Mouse (Mus musculus): ENCODE measurements around the gene Dhx34.
A peak's percentile ranks its signal among the peaks of the same experiment; 100 is the strongest.

Dhx34 gene

GRCm38 (mm10) chr7:16208781-16209665 lies 12.8 kb downstream of the Dhx34 start:
- DNase-seq (ENCODE audit: low spot score), result no peak

GRCm38 (mm10) chr7:16207496-16207895 lies 14.3 kb downstream of the Dhx34 start:
- DNase-seq (ENCODE audit: low spot score), result no peak

DNA sequence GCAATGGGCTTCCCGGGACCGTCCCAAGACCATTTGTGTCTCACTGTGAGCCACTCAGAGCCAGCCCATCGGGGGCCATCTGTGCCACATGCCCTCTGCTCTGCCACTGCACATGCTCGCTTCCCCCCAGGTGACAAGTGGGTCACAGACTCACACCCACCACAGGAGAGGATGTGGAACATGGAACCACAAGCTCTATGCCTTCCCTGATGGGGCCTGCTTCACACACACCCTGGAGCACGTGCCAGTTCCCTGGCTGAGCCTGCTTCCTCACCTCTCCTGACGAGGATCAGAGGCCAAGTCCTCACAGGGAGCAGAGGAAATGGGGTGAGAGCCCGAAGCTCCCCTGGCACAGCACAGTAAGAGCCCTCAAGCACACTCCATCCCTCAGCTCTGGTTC lies 14.8 kb downstream of the Dhx34 start:
- DNase-seq (ENCODE audit: low spot score), result no peak

DNA sequence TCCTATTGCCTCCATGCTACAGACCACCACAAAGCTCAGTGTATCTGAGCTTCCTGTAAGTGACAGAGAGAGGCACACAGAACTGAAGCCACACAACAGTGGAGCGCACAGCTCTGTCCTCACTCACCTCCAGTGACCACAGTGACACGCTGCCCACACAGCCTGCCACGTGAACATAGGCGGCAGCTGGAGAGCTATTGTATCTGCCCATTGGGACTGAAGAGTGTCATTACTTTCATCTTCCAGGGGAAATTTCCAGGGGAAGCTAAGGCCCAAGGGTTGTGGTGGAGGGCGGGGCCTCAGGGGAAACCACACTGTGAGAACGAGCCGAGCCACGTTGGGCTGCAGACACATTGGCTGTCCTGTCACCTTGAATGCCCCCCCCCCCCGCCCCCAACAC lies 17.0 kb downstream of the Dhx34 start:
- no peak for DNase-seq (ENCODE audit: low spot score)

- no peak for DNase-seq (ENCODE audit: low spot score)
Observed at GRCm38 (mm10) chr7:16203505-16203903, 18.3 kb downstream of the Dhx34 start.

- DNase-seq (ENCODE audit: low spot score), result no peak
Observed at GRCm38 (mm10) chr7:16202756-16203504, 18.9 kb downstream of the Dhx34 start.

DNA sequence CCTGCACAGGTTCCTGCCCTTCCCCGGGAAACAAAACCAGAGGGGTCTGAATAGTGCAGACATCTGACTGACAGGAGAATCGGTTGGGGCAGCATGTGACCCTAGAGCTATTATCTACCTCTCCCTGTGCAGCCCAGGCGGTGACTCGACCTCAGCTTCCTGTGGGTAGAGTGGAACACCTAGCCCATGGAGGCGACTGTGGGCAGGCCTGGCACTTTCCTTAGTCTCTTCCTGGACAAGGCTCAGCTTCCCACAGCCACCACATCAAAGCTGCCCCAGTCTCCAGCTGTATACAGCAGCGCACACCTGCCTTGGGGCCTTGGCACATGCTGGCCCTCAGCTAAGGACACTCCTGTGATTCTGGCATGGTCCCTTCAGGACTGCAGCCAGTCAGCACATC lies 20.7 kb downstream of the Dhx34 start:
- no peak for DNase-seq (ENCODE audit: low spot score)

- DNase-seq (ENCODE audit: low spot score), result no peak
Observed at GRCm38 (mm10) chr7:16198540-16198939, 23.3 kb downstream of the Dhx34 start.

DNA sequence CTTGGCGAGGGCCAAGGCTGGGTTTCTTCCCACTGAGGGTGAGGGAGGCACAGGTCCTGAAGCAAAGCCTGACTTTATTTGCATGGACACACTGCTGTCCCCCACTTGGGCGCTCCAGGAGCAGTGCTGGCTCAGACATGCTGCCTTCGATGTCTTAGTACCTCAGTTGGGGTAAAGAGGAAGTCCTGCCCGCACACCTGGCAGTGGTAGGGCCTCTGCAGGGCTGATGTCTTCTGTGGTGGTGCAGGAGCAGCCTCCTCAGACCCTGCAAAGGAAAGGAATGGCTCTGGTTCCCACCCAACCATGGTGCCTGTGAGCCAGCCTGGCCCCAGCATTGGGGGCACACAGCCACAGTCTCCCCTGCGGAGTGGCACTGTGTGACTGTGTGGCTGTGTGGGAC lies 24.7 kb downstream of the Dhx34 start:
- DNase-seq (ENCODE audit: low spot score), result no peak

DNA sequence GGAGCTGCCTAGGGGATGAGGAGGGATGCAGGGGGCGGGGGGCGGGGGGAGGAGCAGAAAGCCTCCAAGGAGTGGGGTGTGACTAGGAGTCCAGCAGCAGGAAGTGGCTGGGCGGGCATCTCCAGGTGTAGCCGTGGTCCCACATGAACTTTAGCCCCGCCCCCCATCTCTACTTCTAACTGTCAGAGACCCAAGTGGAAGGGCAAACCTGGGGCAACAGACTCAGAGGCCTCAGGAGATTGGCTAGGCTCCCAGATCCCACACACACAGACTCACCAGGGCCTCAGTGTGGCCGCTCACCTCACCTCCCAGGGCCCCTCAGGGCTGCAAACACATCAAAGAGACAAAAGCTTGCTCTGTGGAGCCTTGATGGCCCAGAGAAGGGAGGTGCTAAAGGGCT lies 25.2 kb downstream of the Dhx34 start:
- DNase-seq (ENCODE audit: low spot score), result no peak

DNA sequence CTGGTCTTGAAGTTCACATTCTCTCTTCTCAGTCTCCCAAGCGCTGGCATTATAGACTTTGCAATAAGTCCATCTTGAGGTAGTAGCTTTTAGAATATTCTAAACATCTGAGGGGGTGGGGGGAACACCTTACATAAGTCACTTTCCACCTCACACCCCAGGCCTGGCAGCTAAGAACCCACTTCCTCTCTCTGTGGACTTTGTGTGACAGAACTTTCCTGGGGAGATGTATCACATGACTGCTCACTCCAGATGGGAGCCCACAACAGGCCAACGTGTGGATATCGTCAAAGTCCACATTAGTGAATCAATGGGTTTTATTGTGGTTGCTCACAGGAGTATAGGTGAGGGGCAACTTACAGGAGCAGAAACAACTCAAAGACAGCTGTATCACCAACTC lies 28.1 kb downstream of the Dhx34 start:
- no peak for DNase-seq (ENCODE audit: low spot score)

- DNase-seq (ENCODE audit: low spot score), result peak; percentile 41
Observed at GRCm38 (mm10) chr7:16192315-16192714, 29.5 kb downstream of the Dhx34 start.

DNA sequence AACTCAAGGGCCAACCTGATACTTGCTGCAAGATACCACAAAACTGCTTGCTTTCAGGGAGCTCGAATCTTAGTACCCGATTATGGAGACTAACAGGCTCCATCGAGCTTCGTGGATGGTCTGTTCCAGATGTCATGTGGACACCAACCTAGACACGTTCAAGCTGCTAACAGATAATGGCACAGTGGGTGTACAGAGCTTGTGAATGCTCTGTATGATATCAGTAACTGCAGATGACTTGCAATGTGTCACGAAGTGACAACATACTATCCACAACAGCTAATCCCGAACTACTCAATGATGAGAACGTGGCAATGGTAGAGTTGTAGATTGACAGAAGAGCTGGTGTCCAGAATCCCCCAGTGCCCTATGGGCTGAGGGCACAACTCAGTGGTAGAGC lies 34.3 kb downstream of the Dhx34 start:
- no peak for DNase-seq (ENCODE audit: low spot score)

- DNase-seq (ENCODE audit: low spot score), result peak; percentile 22
Observed at GRCm38 (mm10) chr7:16183663-16184062, 38.2 kb downstream of the Dhx34 start.

DNA sequence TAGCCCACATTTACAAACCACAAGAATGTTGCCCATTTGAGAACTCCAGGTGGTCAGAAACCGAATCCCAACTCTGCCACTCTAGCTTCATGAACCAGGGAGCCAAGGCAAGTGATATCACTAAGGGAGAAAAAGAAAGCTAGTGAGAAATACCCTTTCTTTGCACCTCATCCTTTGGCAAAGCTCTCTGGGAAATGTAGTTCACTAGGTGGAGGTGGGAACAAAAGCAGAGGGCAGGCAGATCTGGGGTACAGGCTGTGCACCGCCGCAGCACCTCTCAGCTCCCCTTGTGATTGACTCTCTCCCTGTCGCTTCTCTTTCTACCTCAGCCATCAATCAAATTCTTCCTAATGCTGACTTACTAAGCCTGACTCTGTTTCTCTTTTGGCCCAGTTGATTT lies 43.7 kb downstream of the Dhx34 start:
- no peak for DNase-seq (ENCODE audit: low spot score)

- DNase-seq (ENCODE audit: low spot score), result no peak
Observed at GRCm38 (mm10) chr7:16175542-16175931, 46.3 kb downstream of the Dhx34 start.

DNA sequence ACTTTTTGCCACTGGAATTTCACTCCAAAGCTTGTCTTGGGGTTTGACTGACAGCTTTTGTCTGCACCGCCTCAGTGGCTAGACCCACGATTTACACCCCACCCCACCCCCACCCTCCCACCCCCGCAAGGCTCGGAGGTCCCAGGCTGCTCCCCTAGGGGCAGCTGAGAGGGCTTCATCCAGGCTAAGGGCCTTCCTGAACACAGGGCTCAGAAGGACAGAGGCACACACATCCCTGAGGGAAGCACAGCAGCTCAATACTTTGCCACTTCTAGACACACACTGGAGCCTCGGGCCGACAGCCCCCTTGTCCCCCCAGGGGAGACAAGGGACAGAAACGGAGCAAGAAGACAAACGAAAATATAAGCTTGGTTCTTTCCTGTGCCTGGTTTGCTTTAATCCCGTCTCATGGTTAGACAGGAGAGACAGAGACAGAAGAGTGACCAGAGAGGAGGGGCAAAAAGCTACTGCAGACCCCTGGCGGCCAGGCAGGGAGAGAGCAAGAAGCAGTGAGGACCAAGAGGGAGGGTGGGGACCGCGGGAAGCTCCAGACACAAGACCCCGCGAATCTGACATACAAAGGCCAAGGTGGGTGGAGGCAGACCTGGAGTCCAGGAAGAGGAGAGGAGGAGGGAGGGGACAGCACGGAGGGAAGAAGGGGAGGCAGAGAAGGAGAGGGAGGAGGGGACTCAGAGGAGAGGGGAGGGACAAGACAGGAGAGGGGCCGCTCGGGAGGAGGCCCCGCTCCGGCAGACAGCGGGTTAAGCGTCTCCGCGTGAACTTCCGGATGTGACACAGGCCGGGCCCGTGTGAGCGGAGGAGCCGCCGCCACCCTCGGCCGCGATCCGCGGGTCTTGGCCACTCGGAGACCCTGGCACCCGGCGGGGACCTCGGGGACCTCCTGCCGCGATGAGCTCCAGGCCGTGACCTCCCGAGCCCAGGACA lies 47.0 kb downstream of the Dhx34 start, which contains the start of gene Meis3:
Meis3 (plus strand) TSS at position 494 of the 945 bp plus-strand sequence.
- DNase-seq (ENCODE audit: low spot score), result peak; percentile 15

DNA sequence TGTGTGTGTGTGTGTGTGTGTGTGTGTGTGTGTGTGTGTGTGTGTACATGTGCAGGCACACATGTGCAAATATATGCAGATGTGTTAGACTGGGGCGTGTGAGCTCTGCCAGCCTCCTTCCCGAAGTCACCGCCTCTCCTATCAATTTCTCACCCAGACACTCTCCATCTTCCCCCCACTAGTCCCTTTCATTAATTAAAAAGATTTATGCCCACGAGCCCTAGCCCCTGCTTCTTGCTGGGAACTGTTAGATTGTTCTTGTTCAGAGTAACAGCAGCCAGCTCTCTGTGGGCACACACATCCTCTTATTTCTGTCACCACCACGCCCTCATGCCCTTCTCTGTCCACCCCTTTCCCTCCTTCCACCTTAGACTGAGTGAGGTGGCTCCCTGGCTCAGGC lies 48.7 kb downstream of the Dhx34 start:
- no peak for DNase-seq (ENCODE audit: low spot score)

DNA sequence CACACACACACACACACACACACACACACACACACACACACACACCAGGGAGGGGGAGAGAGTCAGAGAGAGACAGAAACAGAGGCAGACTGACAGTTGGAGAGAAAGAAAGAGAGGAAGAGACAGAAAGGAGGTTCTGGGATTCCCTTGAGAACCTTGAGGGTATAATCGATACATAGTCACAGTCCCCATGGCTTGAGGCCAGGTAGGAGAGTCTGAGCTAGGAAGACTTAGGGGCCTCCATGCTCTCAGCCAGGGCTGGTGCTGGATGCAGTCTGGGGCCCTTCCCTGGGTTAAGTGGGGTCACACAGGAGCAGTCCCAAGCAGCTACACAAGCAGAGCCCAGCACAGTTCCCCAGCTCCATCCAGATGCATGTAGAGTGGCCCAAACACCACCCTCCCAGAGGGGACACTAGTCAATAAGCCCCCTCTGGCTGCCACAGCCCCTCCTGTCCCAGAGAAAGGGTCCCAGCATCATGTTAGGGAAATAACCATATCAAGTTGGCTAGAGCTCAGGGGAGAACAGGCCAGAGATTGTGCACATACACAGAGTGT lies 49.2 kb downstream of the Dhx34 start:
- no peak for DNase-seq (ENCODE audit: low spot score)

DNA sequence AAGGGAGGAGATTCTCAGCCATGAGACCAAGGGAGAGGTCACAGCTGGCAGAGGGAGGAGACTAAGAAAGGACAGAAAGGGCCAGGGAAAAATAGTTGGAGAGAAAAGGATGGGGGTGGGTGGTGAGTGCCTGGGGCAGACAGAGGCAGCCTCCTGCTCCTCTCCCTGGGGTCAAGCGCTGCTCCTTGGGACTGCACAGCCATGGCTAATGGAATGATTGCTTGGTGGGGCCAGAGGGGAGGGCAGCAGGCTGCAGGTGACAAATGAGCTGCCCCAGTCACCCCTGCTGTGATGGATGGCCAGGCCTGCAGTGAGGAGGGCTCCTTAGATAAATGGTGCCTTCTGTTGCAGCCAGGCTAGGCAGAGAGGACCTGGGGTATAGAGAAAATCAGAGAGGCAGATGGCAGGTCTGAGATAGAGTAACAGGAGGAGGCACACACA lies 49.7 kb downstream of the Dhx34 start:
- no peak for DNase-seq (ENCODE audit: low spot score)

DNA sequence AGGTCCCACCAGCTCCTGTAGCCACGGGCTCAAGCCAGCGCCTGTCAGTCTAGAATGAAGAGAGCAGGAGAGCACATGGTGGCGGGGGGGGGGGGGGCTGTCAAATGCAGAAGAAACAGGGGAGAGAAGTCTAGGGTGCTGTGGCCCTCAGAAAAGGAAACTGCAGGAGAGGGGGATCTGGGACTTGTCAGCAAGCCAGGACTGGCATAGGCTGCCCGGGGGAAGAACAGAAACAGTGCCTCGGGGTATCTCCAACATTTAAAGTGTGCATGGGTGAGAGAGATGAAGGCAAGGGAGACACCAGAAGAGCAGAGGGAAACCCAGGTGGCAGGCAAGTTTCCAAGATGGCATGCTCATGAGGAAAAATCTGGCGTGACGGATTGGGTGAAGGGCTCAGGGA lies 59.8 kb downstream of the Dhx34 start:
- no peak for DNase-seq (ENCODE audit: low spot score)

DNA sequence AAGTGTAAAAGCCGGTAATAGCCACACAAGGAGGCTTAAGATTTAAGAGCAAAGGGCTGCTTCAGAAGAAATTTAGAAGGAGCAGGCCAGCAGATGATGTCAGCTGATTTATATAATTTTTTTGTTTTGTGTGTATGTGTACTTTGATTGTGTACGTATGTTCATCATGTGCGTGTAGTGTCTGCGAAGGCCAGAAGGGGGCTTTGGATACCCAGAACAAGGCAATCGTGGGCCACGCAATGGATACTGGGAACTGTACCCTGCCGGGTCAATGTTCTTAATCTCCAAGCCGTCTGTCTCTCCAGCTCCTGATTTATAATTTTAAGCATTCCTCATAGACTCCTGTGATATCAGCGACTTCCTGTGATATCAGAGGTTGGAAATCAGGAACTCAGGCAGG lies 60.5 kb downstream of the Dhx34 start:
- no peak for DNase-seq (ENCODE audit: low spot score)
